Mouse (Mus musculus) hindbrain, embryonic 11.5 days (tissue): ENCODE measurements around the gene Apobec1. TPM values are rescaled to one million over a fixed set of nuclear protein-coding genes. Genes with fewer than 3 reads are reported as not detected.

Experiments
- ATAC-seq: fragments of 200-750 bp; cut with Nextera tagmentation; 2 replicates; pipeline ENCODE4 v1.8.0; 2017; ENCODE audit warnings: mild to moderate bottlenecking, moderate TSS enrichment, moderate library complexity; ENCODE audit not compliant: low FRiP score
- DNase-seq: peaks from one replicate; pipeline ENCODE4 v3.0.0-alpha.2; 2015; ENCODE audit warnings: low spot score
- H3K27ac ChIP-seq: fragments of 300-500 bp; sonication (generic); 2 replicates; pipeline ENCODE4 v1.5.1; 2014; ENCODE audit warnings: mild to moderate bottlenecking, low read depth, low read length
- H3K27me3 ChIP-seq: fragments of 300-500 bp; sonication (generic); 2 replicates; pipeline ENCODE4 v1.6.1; 2014; ENCODE audit warnings: mild to moderate bottlenecking, low read length, moderate library complexity, mixed read lengths; ENCODE audit not compliant: control insufficient read depth, insufficient read depth
- H3K36me3 ChIP-seq: fragments of 300-500 bp; sonication (generic); 2 replicates; pipeline ENCODE4 v1.6.1; 2014; ENCODE audit warnings: mild to moderate bottlenecking, low read length, moderate library complexity, mixed read lengths; ENCODE audit not compliant: control insufficient read depth, insufficient read depth
- H3K4me1 ChIP-seq: fragments of 300-500 bp; sonication (generic); replicated peaks from 2 replicates; pipeline ENCODE4 v1.6.1; 2014; ENCODE audit warnings: low read length, mixed read lengths; ENCODE audit not compliant: control insufficient read depth, insufficient read depth
- H3K4me2 ChIP-seq: fragments of 300-500 bp; sonication (generic); replicated peaks from 2 replicates; pipeline ENCODE4 v1.6.1; 2014; ENCODE audit warnings: mild to moderate bottlenecking, low read depth, low read length
- H3K4me3 ChIP-seq: fragments of 300-500 bp; sonication (generic); 2 replicates; pipeline ENCODE4 v1.5.1; 2014; ENCODE audit warnings: low read depth, low read length
- H3K9ac ChIP-seq: fragments of 300-500 bp; sonication (generic); 2 replicates; pipeline ENCODE4 v1.6.1; 2014; ENCODE audit warnings: low read depth, low read length
- H3K9me3 ChIP-seq: fragments of 300-500 bp; sonication (generic); 2 replicates; pipeline ENCODE4 v1.6.1; 2016; ENCODE audit warnings: low read length; ENCODE audit not compliant: control insufficient read depth
- WGBS: fragments of 180-500 bp; shearing (Covaris S2); extraction: QIAGEN DNeasy Blood & Tissue Kit; methylation state at CpG from one replicate; pipeline ENCODE4 v1.1.7; 2014; 5-methylcytosine and 5-hydroxymethylcytosine counted together
- polyA plus RNA-seq: library from polyadenylated mRNA; unstranded; fragments of >200 nt; fragmentation: Nextera tagmentation; extraction: Ambion mirVana; gene quantifications from 2 replicates; pipeline ENCODE4 v1.2.1, GENCODE M21; 2014

Gene Apobec1
- polyA plus RNA-seq, 1 experiment from 2014 or later: 1.7 TPM

DNA sequence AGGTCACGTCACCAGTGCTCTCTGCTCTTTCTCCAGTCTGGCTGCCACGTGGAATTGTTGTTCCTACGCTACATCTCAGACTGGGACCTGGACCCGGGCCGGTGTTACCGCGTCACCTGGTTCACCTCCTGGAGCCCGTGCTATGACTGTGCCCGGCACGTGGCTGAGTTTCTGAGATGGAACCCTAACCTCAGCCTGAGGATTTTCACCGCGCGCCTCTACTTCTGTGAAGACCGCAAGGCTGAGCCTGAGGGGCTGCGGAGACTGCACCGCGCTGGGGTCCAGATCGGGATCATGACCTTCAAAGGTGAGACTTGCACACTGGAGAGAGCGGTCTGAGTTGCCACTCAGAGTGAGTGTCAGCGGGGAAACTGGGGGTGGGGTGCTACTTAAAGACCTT lies 41.2 kb downstream of the Apobec1 start:
- H3K9me3 ChIP-seq: no peaks in the 10 kb centered on the region
- 86% methylated on average over 20 of the region's 20 CpGs for WGBS
- H3K4me3 ChIP-seq: no peak overlapping the region
- H3K9ac ChIP-seq: no peak overlapping the region
- H3K4me1 ChIP-seq: no peaks in the 10 kb centered on the region
- no peaks in the 10 kb centered on the region for H3K36me3 ChIP-seq
- peak; percentile 20 for ATAC-seq
- no peak for DNase-seq
- no peaks in the 10 kb centered on the region for H3K27me3 ChIP-seq
- H3K27ac ChIP-seq: no peak overlapping the region
- H3K4me2 ChIP-seq: no peak overlapping the region

DNA sequence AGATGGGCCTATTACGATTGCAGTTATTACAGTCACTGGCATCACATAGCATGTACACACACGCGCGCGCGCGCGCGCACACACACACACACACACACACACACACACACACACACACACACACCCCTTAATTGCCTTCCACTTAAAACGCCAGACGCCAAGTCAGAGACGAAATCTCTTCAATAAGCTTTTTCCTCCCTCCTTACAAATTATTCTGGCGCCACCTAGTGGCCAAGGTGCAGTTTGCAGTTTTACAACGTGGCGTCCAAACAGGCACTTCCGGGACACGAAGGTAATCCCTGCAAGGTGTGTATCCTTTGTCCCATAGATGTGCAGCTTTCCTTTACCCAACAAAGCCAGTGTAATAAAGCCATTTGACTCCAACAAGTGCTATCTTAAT lies 41.8 kb downstream of the Apobec1 start:
- H3K4me2 ChIP-seq: peak overlapping the region; percentile 8; the same call in 1 of the 2 replicates
- no peak overlapping the region for H3K4me3 ChIP-seq
- H3K9ac ChIP-seq: no peak overlapping the region
- ATAC-seq (peak; percentile 52), DNase-seq (peak; percentile 92)
- no peak overlapping the region for H3K27ac ChIP-seq
- 18% methylated on average over 16 of the region's 17 CpGs for WGBS
- no peaks in the 10 kb centered on the region for H3K27me3 ChIP-seq
- H3K36me3 ChIP-seq: no peaks in the 10 kb centered on the region
- H3K4me1 ChIP-seq: no peaks in the 10 kb centered on the region
- no peaks in the 10 kb centered on the region for H3K9me3 ChIP-seq

DNA sequence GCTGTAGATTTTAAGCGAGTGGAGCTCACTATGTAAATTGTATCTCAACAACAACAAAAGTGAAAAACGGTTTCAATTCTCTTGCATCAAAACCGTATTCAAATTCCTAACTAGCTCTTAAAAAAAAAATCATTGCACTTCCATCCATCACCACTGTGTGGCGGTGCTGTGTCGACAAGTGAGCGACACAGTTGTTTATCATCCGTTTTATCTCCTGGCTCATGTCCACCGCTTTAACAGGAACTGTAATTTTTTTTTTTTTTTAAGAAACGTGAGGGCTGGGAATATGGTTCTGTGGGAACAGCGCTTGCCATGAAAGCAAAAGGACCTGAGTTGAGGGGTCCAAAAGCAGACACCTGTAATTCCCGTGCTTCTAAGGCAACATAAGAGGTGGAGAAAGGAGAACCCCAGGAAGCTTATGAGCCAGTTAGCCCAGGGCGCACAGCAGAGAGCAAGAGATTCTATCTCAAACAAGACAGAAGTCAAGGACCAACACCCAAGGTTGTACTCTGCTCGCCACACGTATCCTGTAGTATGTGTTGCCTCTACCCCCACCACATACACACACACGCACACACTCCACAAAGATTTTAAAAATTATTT lies 45.2 kb downstream of the Apobec1 start:
- Histone ChIP-seq H3K9me3 (no peaks in the 10 kb centered on the region), H3K4me2 (no peak overlapping the region), H3K9ac (no peak overlapping the region), H3K4me1 (no peaks in the 10 kb centered on the region), H3K36me3 (no peaks in the 10 kb centered on the region), H3K27ac (no peak overlapping the region), H3K4me3 (no peak overlapping the region), H3K27me3 (no peaks in the 10 kb centered on the region)
- DNase-seq: peak; percentile 80
- 27% methylated on average over 15 of the region's 15 CpGs for WGBS
- no peak for ATAC-seq

DNA sequence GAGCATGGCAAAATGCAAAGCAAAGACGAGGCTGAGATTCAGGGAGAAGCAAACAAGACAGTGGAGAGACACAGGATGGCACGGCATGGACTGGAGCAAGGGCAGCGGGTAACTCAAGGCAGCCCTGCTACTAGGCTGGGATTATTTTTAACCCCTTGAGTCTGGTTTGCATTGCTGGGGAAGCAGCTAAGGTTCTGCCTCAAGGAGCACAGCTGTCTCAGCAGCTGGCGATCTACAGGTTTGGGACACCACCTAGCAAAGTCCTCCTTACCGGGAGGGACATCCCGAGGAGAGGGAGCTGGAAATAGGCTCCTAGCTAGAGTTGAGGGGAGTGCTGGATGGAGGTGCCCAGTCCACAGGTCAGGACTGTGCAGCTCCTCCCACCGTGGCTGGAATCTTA lies 47.0 kb downstream of the Apobec1 start:
- Histone ChIP-seq H3K27ac (no peak overlapping the region), H3K9me3 (no peaks in the 10 kb centered on the region), H3K4me1 (no peaks in the 10 kb centered on the region), H3K27me3 (no peaks in the 10 kb centered on the region), H3K9ac (no peak overlapping the region), H3K4me2 (no peak overlapping the region), H3K36me3 (no peaks in the 10 kb centered on the region), H3K4me3 (no peak overlapping the region)
- no peak for ATAC-seq
- 67% methylated on average over 7 of the region's 7 CpGs for WGBS
- no peak for DNase-seq

DNA sequence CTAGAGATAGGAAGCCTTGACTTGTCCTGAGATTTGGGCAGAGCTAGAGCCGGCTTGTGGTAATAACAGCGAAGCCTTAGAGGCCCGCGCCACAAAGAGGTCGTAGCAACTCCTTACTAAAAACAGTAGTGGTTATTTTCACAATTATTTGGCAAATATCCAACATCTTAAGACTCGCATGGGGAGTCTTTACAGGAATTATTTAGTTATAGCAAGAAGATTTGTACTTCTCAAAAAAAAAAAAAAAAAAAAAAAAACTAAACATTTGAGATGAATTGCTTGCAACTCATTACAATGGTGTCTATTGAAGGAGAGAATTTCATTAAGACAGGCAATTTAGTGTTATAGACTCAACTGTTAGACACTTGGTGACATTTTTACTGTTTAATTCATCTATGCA lies 48.1 kb downstream of the Apobec1 start:
- Histone ChIP-seq H3K36me3 (no peaks in the 10 kb centered on the region), H3K9ac (no peak overlapping the region), H3K27me3 (no peaks in the 10 kb centered on the region), H3K27ac (no peak overlapping the region), H3K9me3 (no peaks in the 10 kb centered on the region), H3K4me2 (no peak overlapping the region), H3K4me3 (no peak overlapping the region), H3K4me1 (no peaks in the 10 kb centered on the region)
- WGBS: 85% methylated on average over 6 of the region's 6 CpGs
- DNase-seq (no peak), ATAC-seq (no peak)

DNA sequence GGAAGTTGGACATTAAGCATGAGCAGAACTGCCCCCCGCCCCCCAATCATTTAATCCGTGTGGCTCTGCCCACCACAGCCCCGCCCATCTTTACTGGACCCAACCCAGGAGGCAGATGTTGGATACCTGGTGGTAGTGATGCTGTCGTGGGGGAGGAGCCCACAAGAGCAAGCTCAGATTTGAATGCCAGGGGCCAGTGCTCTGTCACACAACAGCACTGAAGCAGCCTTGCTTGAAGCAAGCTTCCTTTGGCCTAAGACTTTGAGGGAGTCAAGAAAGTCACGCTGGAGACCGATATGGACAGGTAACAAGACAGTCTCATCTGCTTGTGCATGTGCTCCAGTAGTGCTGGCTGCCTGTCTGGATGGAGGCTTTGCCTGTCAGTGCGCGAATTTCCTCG lies 48.6 kb downstream of the Apobec1 start, which contains the start of gene Aicda:
TSS of gene Aicda (plus strand) at position 196 of the 400 bp plus-strand sequence.
- no peak within 1 kb of the TSS for H3K9ac ChIP-seq
- no peaks in the 10 kb centered on the region for H3K36me3 ChIP-seq
- H3K9me3 ChIP-seq: no peaks in the 10 kb centered on the region
- no peak within 1 kb of the TSS for H3K4me3 ChIP-seq
- H3K27me3 ChIP-seq: no peaks in the 10 kb centered on the region
- H3K4me1 ChIP-seq: no peaks in the 10 kb centered on the region
- WGBS: 58% methylated on average over 9 of the region's 9 CpGs
- ATAC-seq (no peak), DNase-seq (no peak)
- no peak within 1 kb of the TSS for H3K27ac ChIP-seq
- H3K4me2 ChIP-seq: no peak within 1 kb of the TSS

DNA sequence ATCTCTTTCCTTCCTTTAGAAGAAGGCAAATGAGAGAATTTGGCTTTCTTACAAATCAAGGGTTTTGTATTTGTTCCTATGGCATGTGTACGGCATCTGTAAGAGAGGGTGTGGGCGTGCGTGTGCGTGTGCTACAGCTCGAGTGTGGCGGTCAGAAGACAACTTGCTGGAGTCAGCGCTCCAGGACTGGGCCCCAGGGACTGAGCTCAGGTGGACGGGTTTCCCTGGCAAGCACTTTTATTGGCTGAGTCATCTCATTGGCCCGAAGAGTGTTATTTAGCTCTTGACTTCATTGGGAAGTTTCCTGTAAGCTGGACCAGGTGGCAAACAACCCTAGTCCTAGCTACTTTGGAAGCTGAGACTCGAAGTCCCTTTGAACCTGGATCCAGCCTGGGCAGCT lies 56.3 kb downstream of the Apobec1 start:
- Histone ChIP-seq H3K4me1 (no peaks in the 10 kb centered on the region), H3K9ac (no peak overlapping the region), H3K4me2 (no peak overlapping the region), H3K4me3 (no peak overlapping the region), H3K27ac (no peak overlapping the region), H3K9me3 (no peaks in the 10 kb centered on the region), H3K36me3 (no peaks in the 10 kb centered on the region), H3K27me3 (no peaks in the 10 kb centered on the region)
- WGBS: 80% methylated on average over 10 of the region's 10 CpGs
- ATAC-seq: no peak
- DNase-seq: no peak

DNA sequence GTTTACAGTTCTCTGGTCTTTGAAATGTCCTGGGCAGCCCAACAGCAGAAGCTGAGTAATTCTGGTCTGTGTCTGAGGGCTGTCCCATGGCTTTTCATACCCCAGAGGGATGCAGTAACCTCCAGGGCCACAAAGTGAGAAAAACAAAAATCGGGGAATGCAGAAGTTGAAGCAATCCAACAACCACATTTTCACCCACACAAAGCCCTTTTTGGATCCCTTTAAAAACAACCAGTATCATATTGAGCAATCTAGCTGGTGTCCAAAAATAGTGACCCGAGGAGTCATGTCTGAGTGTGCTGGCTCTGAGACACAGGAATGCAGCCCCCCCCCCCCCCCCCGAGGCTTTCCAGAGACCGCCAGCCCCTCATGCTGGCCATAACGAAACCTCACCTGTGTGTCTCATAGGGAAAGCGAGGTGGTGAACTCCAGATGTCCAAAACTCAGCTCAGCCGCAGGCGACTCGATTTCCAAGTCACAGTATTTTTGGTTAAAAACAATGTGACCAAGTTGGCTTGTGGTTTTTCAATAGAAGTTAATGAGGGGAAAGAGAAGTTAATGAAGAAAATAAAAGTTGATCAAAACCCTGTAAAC lies 56.9 kb downstream of the Apobec1 start:
- WGBS: 81% methylated on average over 9 of the region's 9 CpGs
- H3K9ac ChIP-seq: no peak overlapping the region
- H3K36me3 ChIP-seq: no peaks in the 10 kb centered on the region
- no peak for DNase-seq
- no peaks in the 10 kb centered on the region for H3K9me3 ChIP-seq
- no peak overlapping the region for H3K4me2 ChIP-seq
- no peaks in the 10 kb centered on the region for H3K4me1 ChIP-seq
- ATAC-seq: no peak
- H3K4me3 ChIP-seq: no peak overlapping the region
- no peak overlapping the region for H3K27ac ChIP-seq
- no peaks in the 10 kb centered on the region for H3K27me3 ChIP-seq

DNA sequence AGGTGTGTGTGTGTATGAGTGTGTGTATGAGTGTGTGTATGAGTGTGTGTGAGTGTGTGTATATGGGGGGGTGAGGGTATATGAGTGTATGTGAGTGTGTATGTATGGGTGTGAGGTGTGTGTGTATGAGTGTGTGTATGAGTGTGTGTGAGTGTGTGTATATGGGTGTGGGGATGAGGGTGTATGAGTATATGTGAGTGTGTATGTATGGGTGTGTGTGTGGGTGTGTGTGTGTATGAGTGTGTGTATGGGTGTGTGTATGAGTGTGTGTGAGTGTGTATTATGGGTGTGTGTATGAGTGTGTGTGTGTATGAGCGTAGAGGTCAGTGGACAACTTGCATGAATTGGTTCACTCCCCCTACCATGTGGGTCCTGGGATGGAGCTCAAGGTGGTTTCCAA lies 57.6 kb downstream of the Apobec1 start:
- Histone ChIP-seq H3K4me2 (no peak overlapping the region), H3K27me3 (no peaks in the 10 kb centered on the region), H3K27ac (no peak overlapping the region), H3K9me3 (no peaks in the 10 kb centered on the region), H3K4me1 (no peaks in the 10 kb centered on the region), H3K36me3 (no peaks in the 10 kb centered on the region), H3K9ac (no peak overlapping the region), H3K4me3 (no peak overlapping the region)
- no peak for ATAC-seq
- 100% methylated on average over 1 of the region's 1 CpGs for WGBS
- DNase-seq: no peak
